Mouse (Mus musculus): ENCODE measurements around the gene Pcdh9.
A peak's percentile ranks its signal among the peaks of the same experiment; 100 is the strongest.

The Pcdh9 gene

DNA sequence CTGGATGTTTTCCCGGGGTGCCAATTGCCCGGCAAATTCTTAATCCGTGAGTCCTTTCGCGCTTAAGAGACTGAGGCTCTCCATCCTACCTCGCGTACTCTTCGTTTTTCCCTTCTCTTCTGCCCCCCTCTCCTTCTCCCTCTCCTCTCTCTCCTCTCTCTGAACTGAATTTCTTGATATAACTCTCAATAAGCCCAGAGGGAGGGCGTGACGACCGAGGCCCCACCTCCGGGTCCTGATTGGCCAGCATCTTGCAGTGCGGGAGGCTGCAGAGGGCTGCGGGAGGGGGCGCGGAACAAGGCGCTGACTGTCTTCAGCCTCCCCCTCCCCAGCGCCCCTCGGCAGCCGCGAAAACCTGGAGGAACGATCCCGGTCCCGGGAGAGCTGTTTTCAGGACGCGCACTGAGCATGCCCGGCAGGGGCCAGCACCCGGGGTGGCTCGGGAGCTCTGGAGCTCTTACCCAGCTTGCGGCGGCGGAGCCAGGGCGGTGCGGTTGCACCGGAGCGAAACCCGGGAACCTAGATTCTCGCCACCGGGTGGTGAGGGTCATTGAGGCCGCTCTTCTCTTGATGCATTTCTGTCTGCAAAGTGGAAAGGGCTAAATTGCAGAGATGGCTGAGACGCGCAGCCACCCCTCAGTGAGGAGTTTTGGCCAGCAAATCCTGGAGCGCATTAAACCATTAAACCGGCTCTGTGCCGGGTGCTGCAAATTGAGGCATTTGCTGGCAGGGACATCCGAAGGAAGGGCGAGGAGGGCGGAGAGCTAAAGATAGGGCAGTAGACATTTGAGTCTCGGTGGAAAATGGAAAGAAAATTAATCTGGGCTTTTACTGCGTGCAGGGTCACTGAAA lies at the start of gene Pcdh9:
Gene Pcdh9 (minus strand): TSS at position 161 of the 852 bp plus-strand sequence.
- DNase-seq (ENCODE audit: low spot score) = peak; percentile 93

DNA sequence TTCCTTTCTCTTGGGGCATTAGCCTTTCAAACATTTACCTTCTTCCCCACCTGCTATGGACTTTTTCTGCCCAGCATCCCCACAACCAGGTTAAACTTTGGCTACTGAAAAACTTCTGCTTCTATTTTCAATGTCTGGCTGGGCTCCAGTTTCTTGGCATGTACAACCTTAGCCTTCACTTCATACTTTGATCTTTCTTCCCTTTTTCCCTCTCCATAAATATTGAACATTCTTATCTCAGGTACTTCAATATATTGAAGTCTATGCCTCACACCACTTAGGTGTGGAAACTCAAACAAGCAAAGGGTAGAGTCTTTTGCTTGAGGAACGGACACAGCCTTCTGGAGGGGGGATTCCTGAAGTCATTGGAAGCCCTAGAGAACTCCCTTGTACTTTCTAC lies 16.4 kb upstream of the Pcdh9 start:
- no peak for DNase-seq (ENCODE audit: low spot score)

DNA sequence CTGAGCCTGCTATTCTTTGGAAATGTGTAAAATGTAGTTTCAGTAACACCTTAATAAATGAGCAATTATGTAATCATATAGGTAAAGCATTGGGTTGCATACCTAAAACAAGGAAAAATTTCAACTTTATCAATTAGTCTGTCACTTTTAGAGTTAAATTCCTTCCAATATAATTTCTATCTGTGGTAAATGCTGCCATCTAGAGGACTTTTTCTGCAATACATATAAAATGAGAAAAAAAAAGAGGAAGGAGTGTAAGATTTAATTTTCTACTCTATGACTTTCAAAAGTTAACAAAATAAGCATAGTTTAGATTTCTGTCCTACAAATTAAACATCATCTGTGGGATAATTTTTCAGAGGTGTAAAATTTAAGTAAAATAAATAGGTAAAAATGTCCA lies 8.1 kb upstream of the Pcdh9 start:
- no peak for DNase-seq (ENCODE audit: low spot score)

DNA sequence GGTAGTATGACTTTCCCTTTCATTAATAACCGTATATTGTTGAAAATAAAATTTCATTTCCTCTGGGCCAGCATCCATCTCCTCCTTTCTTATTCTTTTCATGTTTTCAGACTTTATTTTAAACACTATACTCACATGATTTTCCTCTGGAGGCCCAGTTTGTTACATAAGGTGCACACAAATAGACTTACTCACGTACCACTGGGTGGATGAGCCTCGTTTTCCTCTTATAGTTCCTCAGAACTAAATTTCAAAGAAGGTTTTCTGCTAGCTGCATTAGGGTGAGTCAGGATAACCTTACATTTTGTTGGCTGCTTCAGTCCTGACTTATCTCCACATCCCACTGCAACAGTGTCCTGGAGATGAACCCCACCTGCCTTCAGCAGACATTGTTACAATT lies 4.7 kb upstream of the Pcdh9 start:
- no peak for DNase-seq (ENCODE audit: low spot score)

DNA sequence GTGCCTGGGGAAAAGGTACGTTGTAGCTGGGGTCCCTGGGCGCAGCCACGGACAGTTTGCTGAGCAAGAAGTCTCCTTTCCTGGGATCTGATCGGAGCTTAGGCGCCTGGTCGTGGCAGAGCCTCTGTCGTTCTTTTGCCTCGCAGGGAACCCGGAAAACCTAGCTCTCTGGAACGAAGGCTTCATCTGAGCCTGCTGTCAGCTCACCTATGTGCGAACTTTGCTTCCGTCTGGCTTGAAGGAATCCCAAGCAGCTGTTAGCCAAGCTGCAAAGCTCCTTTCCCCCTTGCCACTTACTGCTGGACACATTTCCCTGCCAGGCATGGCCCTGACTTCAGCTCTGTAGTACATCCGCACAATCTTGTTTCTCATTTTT lies 880 bp upstream of the Pcdh9 start:
- no peak for DNase-seq (ENCODE audit: low spot score)

DNA sequence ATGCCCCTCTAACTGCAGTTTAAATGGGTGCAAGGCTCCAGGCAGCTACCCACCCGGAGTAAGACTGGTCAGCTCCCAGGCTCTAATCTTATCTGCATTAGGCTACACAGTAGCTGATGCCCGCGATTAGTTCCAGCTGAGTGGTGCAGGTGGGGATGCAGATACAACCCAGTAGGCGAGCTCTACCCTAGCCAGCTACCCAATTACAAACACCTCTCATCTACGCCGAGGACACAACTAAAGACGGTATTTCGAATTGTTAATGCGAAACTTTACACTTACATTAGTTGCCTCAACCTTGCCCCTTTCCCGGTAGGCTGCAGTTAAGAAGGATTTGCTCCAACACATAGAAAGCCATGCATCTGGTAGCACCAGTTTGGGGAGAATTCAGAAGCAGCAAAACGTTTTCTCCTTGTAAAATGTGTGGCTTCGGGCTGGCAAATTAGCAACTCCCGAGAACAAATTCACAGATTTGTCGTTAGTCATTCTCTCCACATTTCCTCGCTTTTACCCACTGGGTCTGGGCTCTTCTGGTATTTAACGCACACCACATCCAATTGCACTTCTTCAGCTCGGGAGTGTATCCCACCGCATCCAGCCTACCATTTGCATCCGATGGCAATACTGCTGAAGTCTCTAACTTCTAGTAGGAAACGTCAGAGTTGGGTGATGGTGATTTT lies 500 bp downstream of the Pcdh9 start:
- no peak for DNase-seq (ENCODE audit: low spot score)

DNA sequence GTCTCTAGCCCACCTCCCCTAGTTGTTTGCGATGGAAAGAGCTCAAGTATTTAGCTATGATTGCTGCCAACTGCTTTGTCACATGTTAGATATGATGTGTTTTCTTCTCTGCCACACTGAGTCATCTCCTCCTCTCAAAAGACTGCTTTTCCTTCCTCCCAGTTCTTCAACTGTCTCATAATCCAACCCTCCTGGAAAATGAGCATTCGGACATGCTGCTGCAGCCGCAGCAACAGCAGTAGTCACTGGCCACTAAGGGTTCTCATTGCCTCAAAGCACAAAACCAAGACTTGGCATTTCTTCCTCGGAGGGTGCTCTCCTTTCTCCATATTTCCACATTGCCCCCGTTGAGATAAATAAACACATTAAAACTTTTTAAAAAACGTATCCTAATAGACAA lies 1.2 kb downstream of the Pcdh9 start:
- no peak for DNase-seq (ENCODE audit: low spot score)

DNA sequence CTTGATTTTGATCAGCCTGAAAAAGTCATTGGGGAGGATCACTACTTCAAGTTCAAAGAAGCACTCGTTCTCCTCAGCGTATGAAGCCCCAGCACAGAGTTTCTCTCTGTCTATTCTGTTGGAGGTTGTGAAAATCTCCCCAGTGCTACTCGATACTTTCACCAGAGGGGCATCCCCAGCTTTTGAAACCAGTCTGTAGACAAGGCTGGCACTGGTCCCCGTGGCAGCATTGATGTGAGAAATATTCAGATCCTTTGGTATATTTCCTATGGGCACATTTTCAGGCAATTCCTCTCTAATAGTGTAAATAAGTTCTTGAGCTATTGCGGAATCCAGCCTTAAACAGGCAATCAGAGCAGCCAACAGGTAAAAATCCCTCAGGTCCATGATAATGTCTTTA lies 2.1 kb downstream of the Pcdh9 start:
- DNase-seq (ENCODE audit: low spot score) = no peak

DNA sequence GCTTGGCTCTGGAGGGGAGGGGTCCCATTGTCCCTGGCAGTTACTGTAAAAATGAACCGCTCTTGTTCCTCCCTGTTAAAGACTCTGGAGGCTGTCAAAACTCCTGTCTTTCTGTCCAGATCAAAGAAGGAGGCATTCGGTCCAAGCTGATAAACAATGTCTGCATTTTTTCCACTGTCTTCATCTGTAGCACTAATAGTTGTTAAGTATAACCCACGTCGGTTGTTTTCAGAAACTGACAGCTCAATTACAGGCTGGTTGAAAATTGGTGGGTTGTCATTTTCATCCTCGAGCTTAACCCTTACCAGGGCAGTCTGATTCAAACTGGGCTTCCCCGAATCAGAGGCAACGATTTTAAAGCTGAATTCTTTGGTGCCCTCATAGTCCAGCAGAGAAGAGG lies 3.4 kb downstream of the Pcdh9 start:
- DNase-seq (ENCODE audit: low spot score) = no peak

DNA sequence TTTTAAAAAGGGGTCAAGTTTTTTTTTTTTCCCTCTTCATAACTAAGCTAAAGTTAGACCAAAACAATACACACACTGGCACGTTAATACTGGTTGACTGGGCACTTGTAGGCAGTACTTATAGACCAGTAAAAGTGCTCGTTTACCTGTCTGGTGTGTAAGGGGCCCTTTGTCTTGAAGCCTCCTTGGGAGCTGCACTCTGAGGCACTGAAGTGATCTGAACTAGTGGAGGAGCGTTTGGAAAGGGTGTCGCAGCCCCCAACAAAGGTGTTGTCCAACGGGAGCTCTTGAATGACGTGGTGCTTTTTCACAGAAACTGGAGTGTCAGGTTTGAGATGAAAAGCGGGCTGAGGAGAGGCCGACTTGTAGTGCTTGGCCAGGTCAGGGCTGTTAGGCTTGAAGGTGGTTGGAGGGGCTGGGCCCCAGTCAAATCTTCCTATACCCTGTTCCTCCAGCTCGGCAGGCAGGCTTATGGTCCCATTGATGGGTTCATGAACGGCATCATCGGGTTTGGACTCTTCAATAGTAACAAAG lies 4.9 kb downstream of the Pcdh9 start:
- no peak for DNase-seq (ENCODE audit: low spot score)

DNA sequence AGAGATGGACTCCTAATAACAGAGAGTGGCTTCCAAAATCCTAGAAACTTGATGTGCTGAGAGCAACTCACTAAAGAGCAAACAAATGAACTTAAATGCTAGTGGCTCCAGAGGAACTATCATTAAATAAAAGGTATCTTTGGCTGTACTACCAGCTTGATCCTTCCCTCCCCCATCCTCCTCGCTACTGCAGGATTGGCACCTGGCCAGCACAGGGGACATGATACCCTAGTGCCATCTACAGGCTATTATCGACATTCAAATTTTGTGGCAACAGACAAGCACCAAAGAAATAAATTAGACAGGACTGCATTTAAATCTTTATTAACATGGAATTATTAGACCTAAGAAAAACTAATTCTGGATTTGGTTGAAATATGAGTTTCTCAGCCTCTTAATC lies 6.0 kb downstream of the Pcdh9 start:
- peak; percentile 87 for DNase-seq (ENCODE audit: low spot score)

DNA sequence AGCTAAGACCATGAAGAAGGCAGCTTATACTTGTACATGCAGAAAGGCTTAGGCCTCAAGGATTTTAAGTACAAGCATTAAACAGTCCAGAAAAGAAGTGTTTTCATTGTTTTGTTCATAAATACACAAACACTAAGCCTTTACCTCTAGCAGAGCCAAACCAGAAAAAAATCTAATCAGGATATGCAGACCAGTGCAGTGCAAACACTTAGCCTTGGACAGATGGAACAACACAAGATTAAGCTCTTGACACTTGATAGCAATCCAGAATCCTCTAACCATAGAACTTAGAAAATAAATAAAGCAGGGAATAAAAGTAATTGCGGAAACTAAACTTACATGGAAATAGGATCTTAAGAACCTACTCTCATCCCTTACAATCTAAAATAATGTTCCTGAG lies 10.4 kb downstream of the Pcdh9 start:
- DNase-seq (ENCODE audit: low spot score) = no peak

DNA sequence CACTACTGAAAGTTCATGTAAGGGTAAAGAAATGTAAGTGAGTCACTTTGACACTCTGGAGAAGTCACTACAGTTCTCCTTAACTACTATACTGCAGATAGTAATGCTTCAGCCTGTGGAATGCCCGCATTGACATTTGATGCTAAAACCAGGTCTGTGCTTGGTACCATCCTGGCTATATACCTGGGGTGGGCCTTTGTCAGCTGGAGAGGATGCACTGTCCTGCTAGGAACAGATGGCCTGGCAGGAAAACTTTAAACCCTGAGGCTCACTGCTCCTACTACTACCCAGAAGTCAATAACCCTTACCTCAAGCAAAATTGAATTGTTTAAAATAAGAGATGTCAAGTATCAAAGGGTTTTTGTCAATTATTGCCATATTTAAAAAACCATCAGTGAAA lies 14.5 kb downstream of the Pcdh9 start:
- no peak for DNase-seq (ENCODE audit: low spot score)

DNA sequence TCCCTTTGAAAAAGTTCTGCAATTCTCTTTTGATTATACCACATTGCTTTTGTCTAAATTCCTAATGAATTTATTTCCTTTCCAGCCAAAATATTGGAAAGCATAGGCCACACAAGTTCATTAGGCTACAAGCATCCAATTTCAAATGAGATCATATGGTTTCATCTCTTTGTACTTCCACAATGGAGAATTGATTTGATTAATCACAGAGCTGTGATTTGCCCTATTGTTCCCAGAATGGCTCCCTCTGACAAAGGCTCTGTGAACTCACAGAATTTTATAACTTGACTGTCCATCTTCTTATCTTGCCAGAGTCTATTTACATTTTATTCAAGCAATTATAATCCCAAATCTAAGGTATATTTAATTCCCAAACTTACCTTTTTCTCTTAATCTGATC lies 22.3 kb downstream of the Pcdh9 start:
- DNase-seq (ENCODE audit: low spot score) = no peak

DNA sequence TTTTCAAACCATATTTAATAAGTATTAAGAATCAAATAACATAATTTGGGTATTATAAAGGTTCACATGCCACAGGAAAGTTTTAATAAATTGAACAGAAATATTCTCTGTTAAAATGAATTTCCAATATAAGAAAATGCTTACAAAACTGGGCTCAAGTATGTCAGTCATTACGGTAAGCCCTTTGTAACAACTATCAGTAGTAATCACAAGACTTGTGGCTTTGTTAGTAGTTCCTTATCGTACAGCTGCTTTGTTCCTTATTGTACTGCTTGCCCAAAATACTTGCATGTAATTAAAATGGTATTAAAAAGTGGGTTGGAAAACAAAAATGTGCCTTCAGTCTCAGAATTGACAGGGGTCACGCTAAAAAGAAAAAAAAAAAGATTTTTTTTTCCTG lies 32.4 kb downstream of the Pcdh9 start:
- no peak for DNase-seq (ENCODE audit: low spot score)

DNA sequence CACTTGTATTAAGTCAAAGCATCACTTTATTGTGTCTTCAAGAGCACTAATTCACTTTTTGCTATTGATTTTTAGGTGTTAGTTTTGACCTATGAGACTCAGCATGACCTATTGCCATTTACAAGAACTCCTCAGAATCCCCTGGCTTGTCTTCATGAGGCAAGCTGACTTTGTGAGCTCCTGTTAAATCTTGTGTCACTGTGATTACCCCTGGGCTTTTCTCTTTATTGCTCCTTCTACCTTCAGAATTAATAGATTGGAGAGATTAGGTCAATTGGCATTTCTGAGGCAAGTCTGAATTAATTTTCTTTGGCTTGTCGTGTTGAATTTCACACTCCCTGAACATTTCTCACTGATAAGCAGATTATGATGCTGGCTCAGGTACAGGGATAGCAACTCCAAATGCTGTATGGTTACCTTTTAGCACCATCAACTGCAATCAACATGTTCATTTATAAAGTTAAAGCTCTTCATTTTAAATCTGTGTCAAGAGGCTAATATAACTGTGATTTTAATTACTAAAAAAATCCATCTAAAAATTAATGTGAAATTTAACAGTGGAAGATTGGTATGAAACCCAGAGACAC lies 44.3 kb downstream of the Pcdh9 start:
- DNase-seq (ENCODE audit: low spot score) = no peak

DNA sequence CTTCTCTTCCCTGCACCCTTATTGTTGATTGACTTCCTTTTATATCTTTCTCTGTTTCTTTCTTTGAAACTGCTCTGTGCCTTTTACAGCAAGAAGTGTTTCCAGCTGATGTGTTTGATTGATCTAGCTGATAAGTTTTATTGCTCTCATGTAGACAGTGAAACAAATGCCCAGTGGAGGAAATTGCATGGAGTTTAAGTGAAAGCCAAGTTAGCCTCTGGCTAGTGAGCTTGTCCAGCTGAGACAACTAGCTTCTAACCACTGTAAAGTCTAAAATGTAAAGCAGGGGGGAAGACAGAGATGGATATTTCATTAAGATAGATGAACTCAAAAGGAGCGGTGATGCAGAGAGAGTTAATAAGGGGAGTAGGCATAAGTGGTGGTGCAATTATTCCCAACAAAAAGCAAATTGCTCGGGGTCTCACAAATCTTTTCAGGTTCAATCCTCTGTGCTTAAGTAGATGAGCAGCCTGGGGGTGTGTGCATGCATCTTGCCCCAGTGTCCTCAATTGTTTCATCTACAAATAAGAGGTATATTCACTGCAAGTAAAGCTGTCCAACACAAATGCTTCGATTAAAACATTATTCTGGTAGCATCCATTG lies 47.7 kb downstream of the Pcdh9 start:
- DNase-seq (ENCODE audit: low spot score) = no peak

DNA sequence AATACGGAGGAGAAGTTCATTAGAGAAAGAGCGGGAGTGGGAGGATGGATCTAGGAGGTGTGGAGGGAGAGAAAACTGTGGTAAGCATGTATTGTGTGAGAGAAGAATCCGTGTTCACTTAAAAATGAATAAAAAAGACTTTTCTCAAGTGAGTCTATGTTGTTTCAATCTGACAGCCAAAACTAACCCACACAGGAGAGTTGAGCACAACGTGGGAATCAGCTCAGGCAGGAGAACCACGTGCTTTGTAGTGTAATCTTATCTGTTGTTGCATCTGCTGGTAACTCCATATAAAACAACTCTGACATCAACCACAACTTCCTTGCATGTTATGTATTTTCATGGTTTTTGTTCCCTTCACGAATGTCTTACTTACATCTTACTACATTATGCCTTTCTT lies 58.0 kb downstream of the Pcdh9 start:
- no peak for DNase-seq (ENCODE audit: low spot score)

DNA sequence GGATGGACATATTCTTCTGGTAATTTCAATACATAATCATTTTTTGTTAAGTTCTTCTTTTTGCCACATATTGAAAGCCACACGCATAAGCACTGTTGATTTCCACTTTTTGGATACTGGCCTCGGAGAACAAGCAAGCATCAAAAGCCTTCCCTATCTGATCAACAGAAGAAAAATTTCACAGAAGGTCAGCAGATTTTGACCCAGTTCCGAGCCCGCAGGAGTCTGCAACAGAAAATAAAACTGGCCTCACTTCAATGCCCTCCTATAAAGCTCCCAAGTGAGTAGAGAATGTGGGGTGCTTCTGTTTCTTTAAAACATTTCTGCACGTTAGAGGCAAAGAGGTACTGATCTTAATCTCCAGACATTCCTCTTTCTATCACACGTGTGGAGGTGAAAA lies 63.3 kb downstream of the Pcdh9 start:
- no peak for DNase-seq (ENCODE audit: low spot score)

DNA sequence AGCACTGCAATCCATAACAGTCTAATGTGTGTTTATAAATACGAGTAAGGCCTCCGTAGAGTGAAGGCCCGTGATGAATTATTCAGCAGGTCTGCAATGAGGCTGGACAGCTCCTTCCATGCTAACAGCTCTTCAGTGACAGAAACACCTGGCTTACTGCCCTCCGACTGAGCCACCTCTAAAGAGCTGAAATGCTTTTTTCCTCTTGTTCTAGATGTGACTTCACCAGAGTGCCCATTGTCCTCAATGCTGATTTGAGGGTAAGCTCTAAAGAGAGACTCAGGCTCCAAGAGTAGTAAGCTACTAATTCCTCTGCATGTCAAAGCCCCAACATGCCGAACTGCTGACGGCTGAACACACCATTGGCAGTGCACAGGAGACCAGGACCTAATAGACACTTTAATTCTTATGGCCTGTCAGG lies 64.4 kb downstream of the Pcdh9 start:
- no peak for DNase-seq (ENCODE audit: low spot score)

DNA sequence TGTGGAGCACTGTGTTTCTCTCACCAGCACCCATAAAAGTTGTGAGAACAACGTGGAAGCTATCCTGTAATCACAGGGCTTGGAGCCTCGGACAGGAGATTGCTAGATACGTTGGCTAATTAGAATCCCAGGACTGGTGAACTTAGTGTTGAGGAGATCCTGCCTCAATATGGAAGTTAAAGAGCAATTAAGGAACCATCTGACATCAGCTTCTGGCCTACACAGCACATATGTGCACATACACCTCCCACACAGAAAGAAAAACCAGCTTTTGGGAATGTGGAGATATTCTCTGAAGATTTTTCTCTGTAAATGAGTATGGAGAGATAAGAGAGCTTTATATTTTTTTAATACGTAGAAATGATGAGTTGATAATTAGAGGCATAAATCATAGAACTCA lies 71.6 kb downstream of the Pcdh9 start:
- DNase-seq (ENCODE audit: low spot score) = no peak

DNA sequence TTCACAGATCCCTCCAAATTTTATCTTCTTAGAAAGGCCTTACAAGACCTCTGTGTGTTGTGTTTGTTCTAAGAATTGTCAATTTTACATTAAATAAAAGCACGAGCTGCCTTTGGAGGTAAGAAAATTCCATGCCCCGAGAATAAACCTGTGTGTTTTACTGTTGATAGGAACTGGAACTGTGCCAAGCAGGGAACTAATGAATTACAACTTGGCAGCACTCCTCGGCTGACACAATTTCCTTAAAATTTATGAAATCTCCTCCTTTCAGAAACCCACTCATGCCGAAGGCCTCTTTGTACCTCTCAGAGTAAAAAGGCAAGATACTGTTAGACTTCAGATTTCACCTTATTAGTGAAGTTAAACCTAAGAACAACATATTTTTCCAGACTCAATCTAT lies 72.9 kb downstream of the Pcdh9 start:
- no peak for DNase-seq (ENCODE audit: low spot score)

DNA sequence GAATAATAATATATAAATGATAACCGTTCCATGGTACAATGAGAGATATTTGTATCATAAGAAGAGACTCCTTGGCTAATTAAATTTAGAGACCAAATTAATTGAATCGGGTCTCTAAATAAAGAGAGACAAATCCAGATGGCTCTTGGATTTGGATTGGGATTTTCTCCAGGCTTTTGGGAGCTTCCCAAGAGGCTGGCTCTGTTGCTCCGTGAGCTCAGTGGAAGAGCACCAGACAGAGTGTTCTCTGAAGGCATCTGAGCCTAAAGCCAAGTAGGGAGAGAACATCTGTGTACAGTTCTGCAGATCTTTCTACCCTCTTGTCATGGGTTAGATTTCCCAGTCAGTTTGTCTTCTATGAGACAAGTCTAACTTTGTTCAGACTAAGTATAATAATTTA lies 95.9 kb downstream of the Pcdh9 start:
- no peak for DNase-seq (ENCODE audit: low spot score)

All from testis, postnatal 10 days (tissue).